In the genomic region with DNA sequence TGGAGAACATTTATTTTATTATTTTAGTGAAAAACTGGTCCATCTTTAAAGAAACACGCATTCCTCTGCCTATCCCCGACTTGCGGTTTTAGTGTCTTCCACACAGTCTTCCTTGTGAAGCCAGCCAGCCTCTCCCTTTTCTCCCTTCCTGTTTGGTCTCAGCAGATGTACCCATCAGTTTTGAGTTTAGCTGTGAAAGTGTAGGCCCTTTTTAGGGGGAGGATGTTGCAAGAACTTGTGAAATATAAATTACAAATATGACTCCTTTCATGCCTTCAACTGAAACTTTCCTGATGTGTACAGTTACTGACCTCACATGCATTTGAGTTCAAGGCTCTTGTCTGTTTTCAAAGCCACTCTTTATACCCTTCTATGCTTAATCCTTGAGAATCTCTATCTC, we compare ENCODE assay signal across 27 mouse cellular contexts. TPM values are rescaled to one million over a fixed set of nuclear protein-coding genes. Genes with fewer than 3 reads are reported as not detected.
"Had no signal": no experiment of that assay in that cellular context is flagged by ENCODE, and none has a peak within 500 bp of the region (broad histone marks: within the 10 kb centered on the region; RNA-seq: fewer than 3 reads in every experiment).

No protein-coding gene starts in this region.

- H3K4me1 ChIP-seq: liver, embryonic 12.5 days; liver, embryonic 15.5 days; midbrain, embryonic 12.5 days; midbrain, embryonic 15.5 days had no signal

- H3K27me3 ChIP-seq: limb, embryonic 13.5 days; liver, embryonic 12.5 days; liver, embryonic 15.5 days; lung, embryonic 15.5 days; midbrain, embryonic 12.5 days; midbrain, embryonic 15.5 days; stomach, embryonic 15.5 days had no signal

- H3K27ac ChIP-seq: layer of hippocampus, adult 2 months; limb, embryonic 10.5 days; limb, embryonic 13.5 days; liver, embryonic 12.5 days; liver, embryonic 15.5 days; lung, embryonic 15.5 days; midbrain, embryonic 12.5 days; midbrain, embryonic 15.5 days; stomach, embryonic 15.5 days had no signal

- H3K36me3 ChIP-seq: limb, embryonic 10.5 days; limb, embryonic 13.5 days; liver, embryonic 12.5 days; liver, embryonic 15.5 days; lung, embryonic 15.5 days; midbrain, embryonic 12.5 days; midbrain, embryonic 15.5 days; stomach, embryonic 15.5 days had no signal

- DNase-seq: kidney, adult 9 months; kidney, postnatal 10 days; layer of hippocampus, adult 9-11 months; liver; lung, adult 18-20 months; lung, postnatal 10 days; lung, postnatal 36 days; thymus, adult 18-20 months; thymus, postnatal 14 days; thymus, postnatal 4 days had no signal

- ATAC-seq: intestine, postnatal 0 days; liver, embryonic 12.5 days; midbrain, embryonic 15.5 days had no signal

- H3K4me3 ChIP-seq: layer of hippocampus, adult 2 months; limb, embryonic 10.5 days; limb, embryonic 13.5 days; liver, embryonic 12.5 days; liver, embryonic 15.5 days; lung, embryonic 15.5 days; midbrain, embryonic 12.5 days; midbrain, embryonic 15.5 days; stomach, embryonic 15.5 days had no signal

RNA-seq across cellular contexts. Expression of a gene that starts 2.7 kb away (rescaled TPM):
- total RNA-seq: layer of hippocampus, adult 2 months; layer of hippocampus, postnatal 25 days; left cerebral cortex, adult 18-20 months; left cerebral cortex, postnatal 25 days had no signal
- polyA plus RNA-seq: large intestine, adult 2 months; limb, embryonic 10.5 days; liver, embryonic 12.5 days; midbrain, embryonic 12.5 days; neural tube, embryonic 11.5 days; neural tube, embryonic 14.5 days; stomach, embryonic 15.5 days had no signal

RNA-seq across cellular contexts. Expression of a gene that starts 8.1 kb away (rescaled TPM):
- total RNA-seq: layer of hippocampus, adult 2 months; layer of hippocampus, postnatal 25 days; left cerebral cortex, adult 18-20 months; left cerebral cortex, postnatal 25 days had no signal
- polyA plus RNA-seq: intestine, embryonic 14.5 days; large intestine, adult 2 months; limb, embryonic 10.5 days; limb, embryonic 13.5 days; midbrain, embryonic 15.5 days; neural tube, embryonic 11.5 days; neural tube, embryonic 14.5 days had no signal
